Mouse (Mus musculus) stomach, postnatal 0 days (tissue): ENCODE measurements around the gene Spink4. TPM values are rescaled to one million over a fixed set of nuclear protein-coding genes. Genes with fewer than 3 reads are reported as not detected.

ENCODE experiments used
- ATAC-seq: fragments of 200-750 bp; cut with Nextera tagmentation; 2 replicates; pipeline ENCODE4 v1.8.0; 2017; ENCODE audit not compliant: low FRiP score, low TSS enrichment
- DNase-seq: peaks from one replicate; pipeline ENCODE4 v3.0.0-alpha.2; 2016; ENCODE audit warnings: low spot score
- H3K27ac ChIP-seq: fragments of 300-500 bp; sonication (generic); replicated peaks from 2 replicates; pipeline ENCODE4 v1.5.1; 2014; ENCODE audit warnings: mild to moderate bottlenecking, control low read depth
- H3K27me3 ChIP-seq: fragments of 300-500 bp; sonication (generic); 2 replicates; pipeline ENCODE4 v1.6.1; 2014; ENCODE audit warnings: low read length; ENCODE audit not compliant: control insufficient read depth, insufficient read depth
- H3K36me3 ChIP-seq: fragments of 300-500 bp; sonication (generic); 2 replicates; pipeline ENCODE4 v1.6.1; 2014; ENCODE audit warnings: low read length, mixed read lengths; ENCODE audit not compliant: control insufficient read depth, insufficient read depth
- H3K4me1 ChIP-seq: fragments of 300-500 bp; sonication (generic); replicated peaks from 2 replicates; pipeline ENCODE4 v1.6.1; 2014; ENCODE audit warnings: antibody characterized with exemption; ENCODE audit not compliant: control insufficient read depth, insufficient read depth
- H3K4me2 ChIP-seq: fragments of 300-500 bp; sonication (generic); replicated peaks from 2 replicates; pipeline ENCODE4 v1.6.1; 2014; ENCODE audit warnings: low read depth, mild to moderate bottlenecking, control low read depth, moderate library complexity
- H3K4me3 ChIP-seq: fragments of 300-500 bp; sonication (generic); 2 replicates; pipeline ENCODE4 v1.5.1; 2014; ENCODE audit warnings: low read depth, low read length, control low read depth
- H3K9ac ChIP-seq: fragments of 300-500 bp; sonication (generic); 2 replicates; pipeline ENCODE4 v1.6.1; 2014; ENCODE audit warnings: mild to moderate bottlenecking, low read length, control low read depth, mixed read lengths
- H3K9me3 ChIP-seq: fragments of 300-500 bp; sonication (generic); 2 replicates; pipeline ENCODE4 v1.6.1; 2016; ENCODE audit warnings: low read length; ENCODE audit not compliant: control insufficient read depth
- CTCF ChIP-seq: IDR thresholded peaks from 2 replicates; pipeline ENCODE4 v1.5.1; 2016; ENCODE audit warnings: antibody characterized with exemption, low read depth, mild to moderate bottlenecking, moderate library complexity
- EP300 ChIP-seq: optimal IDR thresholded peaks from 2 replicates; pipeline ENCODE3; 2016; ENCODE audit warnings: antibody characterized with exemption
- WGBS: fragments of 180-500 bp; shearing (Covaris S2); extraction: QIAGEN DNeasy Blood & Tissue Kit; methylation state at CpG from one replicate; pipeline ENCODE4 v1.1.7; 2014; 5-methylcytosine and 5-hydroxymethylcytosine counted together
- polyA plus RNA-seq: library from polyadenylated mRNA; unstranded; fragments of >200 nt; fragmentation: Nextera tagmentation; extraction: Ambion mirVana; gene quantifications from 2 replicates; pipeline ENCODE4 v1.2.1, GENCODE M21; 2015

Gene Spink4
- polyA plus RNA-seq, 1 experiment from 2014 or later = 86.9 TPM

DNA sequence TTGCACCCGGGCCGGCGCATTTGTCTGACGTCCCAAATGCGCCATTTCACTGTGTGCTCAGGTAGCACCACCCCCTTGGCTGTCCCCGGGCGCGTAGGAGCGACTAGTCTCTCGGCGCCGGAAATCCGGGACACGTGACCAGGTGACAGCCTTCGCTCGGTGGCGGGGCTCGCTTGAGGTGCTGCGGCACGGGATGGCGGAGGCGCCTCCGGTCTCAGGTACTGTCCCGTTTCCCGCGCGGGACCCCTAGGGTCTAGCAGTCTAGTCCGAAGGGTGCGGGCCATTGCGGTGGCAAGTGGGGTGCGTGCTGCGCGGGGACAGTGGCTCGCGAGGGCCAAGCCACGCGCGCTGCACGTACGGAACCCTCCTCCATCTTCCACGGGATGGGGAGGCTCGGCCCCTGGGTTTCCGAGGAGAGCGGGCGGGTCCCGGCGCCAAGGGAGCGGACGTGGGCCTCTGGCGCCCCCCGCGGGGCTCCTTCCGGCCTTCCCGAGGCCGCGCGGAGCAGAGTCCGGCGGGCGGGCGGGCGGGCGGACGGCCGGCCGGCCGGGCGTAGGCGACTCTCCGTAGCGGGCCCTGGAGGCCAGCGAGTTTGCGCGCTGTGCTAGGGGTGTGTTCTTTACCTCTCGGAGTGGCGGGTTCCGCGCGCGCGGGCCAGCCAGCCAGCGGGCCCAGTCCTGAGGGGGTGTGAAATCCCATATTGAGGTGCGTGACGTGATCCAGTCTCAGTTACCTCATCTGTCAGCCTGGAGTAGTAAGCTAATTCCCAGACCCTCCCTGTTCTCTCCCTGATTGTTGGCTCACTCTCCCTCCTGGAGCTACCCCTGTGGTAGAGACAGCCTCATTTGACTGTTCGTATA lies 51.2 kb downstream of the Spink4 start, which contains the start of gene Nfx1:
Gene Nfx1 (plus strand): TSS at position 65 of the 860 bp plus-strand sequence.
- ATAC-seq = peak; percentile 95
- TF ChIP-seq CTCF (no peak; the same call in 1 of the 2 replicates), EP300 (peak; percentile 92)
- Histone ChIP-seq H3K4me3 (peak within 1 kb of the TSS; percentile 91), H3K36me3 (peaks cover under 1% of the 10 kb centered on the region), H3K4me2 (peak within 1 kb of the TSS; percentile 69), H3K9ac (peak within 1 kb of the TSS; percentile 88), H3K27ac (peak within 1 kb of the TSS; percentile 96), H3K4me1 (no peaks in the 10 kb centered on the region; the same call in 1 of the 2 replicates), H3K27me3 (no peaks in the 10 kb centered on the region), H3K9me3 (no peaks in the 10 kb centered on the region)
- DNase-seq = peak; percentile 98
- under 1% methylated on average over 81 of the region's 85 CpGs for WGBS

GRCm38 (mm10) chr4:40971744-40972143 lies 51.9 kb downstream of the Spink4 start:
- H3K9ac ChIP-seq = peak overlapping the region; percentile 88
- peak overlapping the region; percentile 96 for H3K27ac ChIP-seq
- H3K4me3 ChIP-seq = peak overlapping the region; percentile 91
- 24% methylated on average over 13 of the region's 13 CpGs for WGBS
- no peaks in the 10 kb centered on the region for H3K9me3 ChIP-seq
- no peaks in the 10 kb centered on the region for H3K27me3 ChIP-seq
- H3K4me2 ChIP-seq = peak overlapping the region; percentile 69
- no peaks in the 10 kb centered on the region; the same call in 1 of the 2 replicates for H3K36me3 ChIP-seq
- TF ChIP-seq EP300 (no peak), CTCF (peak; percentile 78)
- ATAC-seq = no peak
- peak; percentile 73 for DNase-seq
- H3K4me1 ChIP-seq = no peaks in the 10 kb centered on the region; the same call in 1 of the 2 replicates

DNA sequence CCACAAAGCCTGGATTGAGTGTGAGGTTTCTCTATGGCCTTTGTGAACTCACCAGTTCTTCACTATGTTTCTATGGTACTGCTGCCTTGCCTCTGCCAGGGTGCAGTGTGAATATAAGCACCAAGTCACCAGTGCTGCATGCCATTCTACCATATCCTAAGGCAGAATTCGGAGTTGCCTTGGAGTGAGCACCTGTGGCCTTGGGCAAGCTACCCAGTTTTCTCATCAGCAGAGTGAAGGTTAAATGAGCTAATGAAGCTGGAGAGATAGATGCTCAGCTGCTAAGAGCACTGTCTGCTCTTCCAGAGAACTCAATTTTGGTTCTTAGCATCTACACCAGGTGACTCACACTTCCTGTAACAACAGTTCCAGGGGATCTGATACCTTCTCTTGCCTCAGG lies 54.2 kb downstream of the Spink4 start:
- no peak overlapping the region for H3K4me3 ChIP-seq
- H3K4me2 ChIP-seq = no peak overlapping the region
- H3K9ac ChIP-seq = no peak overlapping the region
- H3K27ac ChIP-seq = no peak overlapping the region
- ATAC-seq (no peak), DNase-seq (no peak)
- 89% methylated on average over 1 of the region's 1 CpGs for WGBS
- H3K4me1 ChIP-seq = no peaks in the 10 kb centered on the region; the same call in 1 of the 2 replicates
- TF ChIP-seq CTCF = no peak
- TF ChIP-seq EP300 = no peak
- no peaks in the 10 kb centered on the region for H3K27me3 ChIP-seq
- H3K9me3 ChIP-seq = no peaks in the 10 kb centered on the region
- peaks cover 10% of the 10 kb centered on the region for H3K36me3 ChIP-seq

DNA sequence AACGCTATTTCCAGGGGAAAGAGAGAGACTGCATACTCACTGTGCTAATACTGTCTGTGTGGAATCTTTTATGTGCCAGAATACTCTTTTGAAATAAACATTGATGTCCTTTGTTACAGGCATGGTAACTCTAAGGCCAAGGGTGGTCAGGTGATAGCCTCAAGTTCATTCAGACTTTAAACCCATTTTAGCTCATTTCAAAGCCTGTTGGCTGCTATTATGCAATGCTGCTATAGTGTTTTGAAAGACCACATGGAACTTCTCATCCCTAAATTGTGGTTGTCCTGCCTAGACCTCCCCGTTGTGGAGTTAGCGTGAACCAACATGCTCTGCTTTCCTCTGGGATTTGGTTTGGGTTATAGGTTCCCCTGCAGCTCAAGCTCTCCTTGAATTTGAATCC lies 55.8 kb downstream of the Spink4 start:
- no peaks in the 10 kb centered on the region for H3K27me3 ChIP-seq
- DNase-seq (no peak), ATAC-seq (no peak)
- H3K4me3 ChIP-seq = no peak overlapping the region
- no peak for TF ChIP-seq EP300
- TF ChIP-seq CTCF = no peak
- H3K4me2 ChIP-seq = no peak overlapping the region
- no peak overlapping the region for H3K9ac ChIP-seq
- H3K36me3 ChIP-seq = peaks cover 13% of the 10 kb centered on the region
- 75% methylated on average over 3 of the region's 3 CpGs for WGBS
- no peaks in the 10 kb centered on the region for H3K9me3 ChIP-seq
- no peak overlapping the region for H3K27ac ChIP-seq
- H3K4me1 ChIP-seq = no peaks in the 10 kb centered on the region; the same call in 1 of the 2 replicates

DNA sequence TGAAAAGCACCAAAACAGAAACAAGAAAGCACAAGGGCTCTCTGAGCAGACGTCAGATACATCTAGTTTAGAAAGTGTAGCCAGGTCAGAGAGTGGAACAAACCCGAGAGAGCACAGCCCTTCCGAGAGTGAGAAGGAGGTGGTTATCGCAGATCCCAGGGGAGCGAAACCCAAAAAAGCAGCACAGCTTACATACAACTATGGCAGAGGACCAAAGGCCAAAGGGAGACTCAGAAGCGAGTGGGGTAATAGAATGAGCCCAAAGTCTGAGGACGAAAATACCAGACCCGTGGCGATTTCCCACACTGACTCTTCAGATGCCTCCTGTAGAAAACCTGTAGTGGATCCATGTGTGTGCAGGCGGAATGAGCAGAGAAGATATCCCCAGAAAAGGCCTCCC lies 56.8 kb downstream of the Spink4 start:
- Histone ChIP-seq H3K9ac (no peak overlapping the region), H3K9me3 (no peaks in the 10 kb centered on the region), H3K4me3 (no peak overlapping the region), H3K27ac (no peak overlapping the region), H3K4me2 (no peak overlapping the region), H3K27me3 (no peaks in the 10 kb centered on the region), H3K4me1 (no peaks in the 10 kb centered on the region; the same call in 1 of the 2 replicates), H3K36me3 (peaks cover 13% of the 10 kb centered on the region)
- DNase-seq (no peak), ATAC-seq (no peak)
- WGBS = 91% methylated on average over 10 of the region's 10 CpGs
- TF ChIP-seq CTCF = no peak
- TF ChIP-seq EP300 = no peak

DNA sequence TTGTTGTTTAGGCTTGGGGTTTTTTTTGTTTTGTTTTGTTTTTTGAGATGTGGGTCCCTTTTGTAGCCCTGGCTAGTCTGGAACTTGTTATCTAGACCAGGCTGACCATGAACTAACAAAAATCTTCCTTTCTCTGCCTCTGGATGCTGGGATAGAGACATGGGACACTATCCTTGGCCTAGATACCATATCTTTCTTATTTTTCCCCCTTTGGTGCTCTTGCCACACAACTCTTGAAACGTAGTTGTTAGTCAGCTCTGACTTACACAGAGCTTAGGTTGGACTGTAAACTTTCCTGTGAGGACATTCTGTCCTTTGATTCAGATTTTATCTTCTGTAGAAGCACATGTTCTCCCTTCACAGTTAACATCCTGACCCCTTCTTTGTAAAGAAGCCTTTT lies 59.6 kb downstream of the Spink4 start:
- Histone ChIP-seq H3K27me3 (no peaks in the 10 kb centered on the region), H3K36me3 (peaks cover 16% of the 10 kb centered on the region)

More for the DNA sequence above, 59.6 kb downstream of the Spink4 start:
- Histone ChIP-seq H3K4me2 (no peak overlapping the region), H3K27ac (no peak overlapping the region), H3K9ac (no peak overlapping the region), H3K4me1 (no peaks in the 10 kb centered on the region), H3K4me3 (no peak overlapping the region), H3K9me3 (no peaks in the 10 kb centered on the region)
- no peak for ATAC-seq
- TF ChIP-seq CTCF (no peak), EP300 (no peak)
- 90% methylated on average over 1 of the region's 1 CpGs for WGBS
- no peak for DNase-seq

Other genes starting within 250 kb of the Spink4 start
- 21.2 and 24.0 TPM in 2 replicates for gene Aptx, start 216.9 kb upstream of the Spink4 start, polyA plus RNA-seq
- 185 and 203 TPM in 2 replicates for gene Dnaja1, start 197.9 kb upstream of the Spink4 start, polyA plus RNA-seq
- gene Smu1, start 162.1 kb upstream of the Spink4 start, polyA plus RNA-seq = 79.9 and 80.9 TPM in 2 replicates
- gene B4galt1, start 66.0 kb upstream of the Spink4 start, polyA plus RNA-seq = 34.3 and 35.0 TPM in 2 replicates
- gene Bag1, start 28.2 kb downstream of the Spink4 start, polyA plus RNA-seq = 259 and 270 TPM in 2 replicates
- gene Chmp5, start 28.4 kb downstream of the Spink4 start, polyA plus RNA-seq = 121 and 125 TPM in 2 replicates
- 27.9 and 28.5 TPM in 2 replicates for gene Nfx1, start 50.9 kb downstream of the Spink4 start, polyA plus RNA-seq
- gene Aqp7, start 128.1 kb downstream of the Spink4 start, polyA plus RNA-seq = 0.39 and 0.47 TPM in 2 replicates
- gene Aqp3, start 178.1 kb downstream of the Spink4 start, polyA plus RNA-seq = 202 and 227 TPM in 2 replicates
- 9.5 and 10.9 TPM in 2 replicates for gene Nol6, start 204.4 kb downstream of the Spink4 start, polyA plus RNA-seq
- gene Ube2r2, start 215.7 kb downstream of the Spink4 start, polyA plus RNA-seq = 76.3 and 89.0 TPM in 2 replicates